Mouse (Mus musculus) small intestine, adult 10 weeks (tissue): ENCODE measurements around the gene Avpr1a. TPM values are rescaled to one million over a fixed set of nuclear protein-coding genes. Genes with fewer than 3 reads are reported as not detected.

Experiments
- polyA plus RNA-seq: library from polyadenylated mRNA; stranded (reverse); fragments of 350-450 nt; fragmentation: Illumina TruSeq; extraction: RNeasy Lipid Tissue Mini Kit (QIAGEN cat#74804); gene quantifications from one replicate; pipeline ENCODE4 v1.2.3, GENCODE M21; 2014; ENCODE audit warnings: low replicate concordance

Avpr1a gene
- polyA plus RNA-seq: 2.8 TPM

GRCm38 (mm10) chr10:122447861-122448716 is at the start of gene Avpr1a:
Gene Avpr1a, plus strand, starts transcription at chr10:122448499.

Other genes with a start within 250 kb of the Avpr1a start
- 21.4 TPM for gene Ppm1h, start 230.3 kb downstream of the Avpr1a start, polyA plus RNA-seq